Mouse (Mus musculus): ENCODE measurements at regions not wholly inside any gene's neighbourhood (a gene's known extent, or its start where the extent isn't known, plus 50 kb on each side); places are given as distances from the start of the nearest gene placed in this dataset.

DNA sequence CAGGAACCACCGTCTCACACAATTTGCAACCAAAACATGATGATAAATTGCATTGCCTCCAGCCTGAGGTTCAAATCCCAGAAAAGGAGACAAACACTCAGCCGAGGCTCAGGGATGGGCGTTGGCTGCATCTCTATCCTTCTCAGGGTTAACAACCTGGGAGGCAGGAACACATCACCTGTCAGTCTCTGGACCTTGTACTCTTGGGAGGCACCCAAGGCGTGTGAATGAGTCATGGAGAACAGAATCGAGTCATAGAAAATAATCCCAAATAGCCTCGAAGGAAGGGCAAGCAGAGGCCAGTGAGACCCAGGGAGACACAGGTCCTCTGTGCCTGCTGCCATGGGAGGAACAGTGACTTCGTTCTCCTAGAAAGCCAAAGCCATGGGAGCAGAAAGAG is 121.0 kb upstream of the Lnx1 start:
- Histone ChIP-seq H3K27me3 (ENCODE audit: control insufficient read depth, insufficient read depth, low read length) (no peaks in the 10 kb centered on the region), H3K4me1 (ENCODE audit: control insufficient read depth, insufficient read depth, low read length) (no peaks in the 10 kb centered on the region), H3K27ac (ENCODE audit: insufficient read depth, low read length) (no peak overlapping the region), H3K4me3 (replicated peaks; ENCODE audit: insufficient read depth, low read depth, low read length) (no peak overlapping the region)
- no peak for TF ChIP-seq CTCF (IDR thresholded peaks at IDR 0.05; ENCODE audit: borderline replicate concordance, insufficient read depth, low read depth, low read length)
- TF ChIP-seq POLR2A (IDR thresholded peaks at IDR 0.05; ENCODE audit: borderline replicate concordance, insufficient read depth, low read length): no peak
- WGBS: 88% methylated on average over 7 of the region's 7 CpGs
- DNase-seq: no peak

DNA sequence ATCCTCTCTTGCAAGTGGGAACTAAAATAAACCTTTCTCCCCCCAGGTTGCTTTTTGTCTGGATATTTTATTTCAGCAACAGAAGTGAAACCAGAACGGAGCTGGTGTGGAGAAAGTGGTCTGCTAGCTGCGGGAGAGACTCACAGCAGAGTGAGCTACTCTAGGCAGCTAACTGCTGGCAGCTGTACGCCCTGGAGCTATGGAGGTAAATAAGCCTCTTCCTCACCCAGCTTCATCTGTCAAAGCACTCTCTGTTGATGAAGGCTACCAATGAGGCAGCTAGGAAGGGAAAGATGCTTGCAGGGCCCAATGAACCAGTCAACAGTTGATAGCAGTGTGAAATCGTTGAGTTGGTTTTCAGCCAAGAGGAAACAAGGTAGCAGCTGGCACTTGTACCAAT is 119.3 kb upstream of the Lnx1 start:
- Histone ChIP-seq H3K4me3 (replicated peaks; ENCODE audit: insufficient read depth, low read depth, low read length) (no peak overlapping the region), H3K27ac (ENCODE audit: insufficient read depth, low read length) (no peak overlapping the region), H3K4me1 (ENCODE audit: control insufficient read depth, insufficient read depth, low read length) (no peaks in the 10 kb centered on the region), H3K27me3 (ENCODE audit: control insufficient read depth, insufficient read depth, low read length) (no peaks in the 10 kb centered on the region)
- no peak for TF ChIP-seq POLR2A (IDR thresholded peaks at IDR 0.05; ENCODE audit: borderline replicate concordance, insufficient read depth, low read length)
- no peak for TF ChIP-seq CTCF (IDR thresholded peaks at IDR 0.05; ENCODE audit: borderline replicate concordance, insufficient read depth, low read depth, low read length)
- 30% methylated on average over 4 of the region's 4 CpGs for WGBS
- DNase-seq: peak in 1 of 2 experiments; percentile 3

DNA sequence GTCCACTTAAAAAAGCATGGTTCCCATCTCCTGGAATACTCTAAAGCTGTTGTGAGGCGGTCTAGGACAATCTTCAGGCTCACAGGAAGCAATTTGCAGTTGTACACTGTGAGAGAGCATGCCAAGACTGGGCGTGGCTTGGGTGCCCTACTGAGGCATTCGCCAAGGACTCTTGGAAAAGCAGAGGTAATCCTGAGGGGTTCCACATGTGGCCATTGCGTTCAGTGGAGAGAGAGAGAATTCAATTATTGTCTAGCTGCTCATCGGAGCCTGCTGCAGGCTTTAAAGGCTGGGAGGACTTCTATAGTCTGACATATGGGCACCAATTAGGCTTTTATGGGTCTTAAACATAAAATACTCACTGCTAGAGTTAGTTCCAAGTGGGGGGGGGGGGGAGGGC is 113.8 kb upstream of the Lnx1 start:
- no peaks in the 10 kb centered on the region; the same call in 1 of the 2 replicates for H3K27me3 ChIP-seq (ENCODE audit: control insufficient read depth, insufficient read depth, low read length)
- H3K27ac ChIP-seq (ENCODE audit: insufficient read depth, low read length): no peak overlapping the region
- DNase-seq: no peak
- no peak for TF ChIP-seq POLR2A (IDR thresholded peaks at IDR 0.05; ENCODE audit: borderline replicate concordance, insufficient read depth, low read length)
- no peak for TF ChIP-seq CTCF (IDR thresholded peaks at IDR 0.05; ENCODE audit: borderline replicate concordance, insufficient read depth, low read depth, low read length)
- H3K4me1 ChIP-seq (ENCODE audit: control insufficient read depth, insufficient read depth, low read length): no peaks in the 10 kb centered on the region
- WGBS: 35% methylated on average over 5 of the region's 5 CpGs
- no peak overlapping the region for H3K4me3 ChIP-seq (replicated peaks; ENCODE audit: insufficient read depth, low read depth, low read length)

DNA sequence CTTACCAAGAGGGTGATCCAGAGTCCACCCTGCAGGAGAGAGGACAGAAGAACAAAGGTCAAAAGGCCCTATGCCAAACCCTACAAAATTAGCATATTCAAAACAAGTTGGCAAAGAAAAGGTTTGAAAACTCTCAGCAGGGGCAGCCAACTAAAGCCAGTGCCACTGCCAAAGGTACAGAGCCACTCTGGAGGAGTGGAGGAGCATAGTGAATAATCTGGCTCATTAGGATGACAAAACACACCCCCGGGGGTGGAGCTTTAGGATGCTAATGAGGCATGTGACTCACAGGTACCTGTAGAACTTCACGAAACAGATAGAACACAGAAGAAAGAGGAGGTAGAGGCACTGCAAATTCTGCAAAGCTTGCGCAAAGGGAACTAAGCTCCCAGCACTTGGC is 110.7 kb upstream of the Lnx1 start:
- peak in 1 of 2 experiments; percentile 28 for DNase-seq
- Histone ChIP-seq H3K4me3 (replicated peaks; ENCODE audit: insufficient read depth, low read depth, low read length) (no peak overlapping the region), H3K4me1 (ENCODE audit: control insufficient read depth, insufficient read depth, low read length) (no peaks in the 10 kb centered on the region), H3K27me3 (ENCODE audit: control insufficient read depth, insufficient read depth, low read length) (no peaks in the 10 kb centered on the region; the same call in 1 of the 2 replicates), H3K27ac (ENCODE audit: insufficient read depth, low read length) (no peak overlapping the region)
- 19% methylated on average over 3 of the region's 3 CpGs for WGBS
- TF ChIP-seq POLR2A (IDR thresholded peaks at IDR 0.05; ENCODE audit: borderline replicate concordance, insufficient read depth, low read length) (no peak), CTCF (IDR thresholded peaks at IDR 0.05; ENCODE audit: borderline replicate concordance, insufficient read depth, low read depth, low read length) (no peak)

DNA sequence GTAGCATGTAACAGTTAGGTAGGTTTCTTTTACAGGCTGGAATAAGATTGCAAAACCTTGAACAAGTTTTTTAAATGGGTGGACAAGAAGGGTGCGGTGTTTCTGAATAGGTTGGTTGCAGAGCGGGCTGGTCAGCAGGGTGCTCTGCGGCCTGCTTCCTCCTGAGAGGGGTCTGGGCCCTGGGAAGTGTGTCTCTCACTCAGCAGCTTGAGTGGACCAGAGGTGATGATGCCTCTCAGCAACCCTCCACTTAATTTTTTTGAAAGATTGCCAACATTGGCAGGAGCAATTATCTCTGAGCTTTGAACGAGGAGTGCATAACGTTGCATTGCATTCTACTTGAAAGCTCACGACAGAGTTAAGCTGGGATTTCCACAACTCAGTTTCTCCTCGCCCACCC is 108.3 kb upstream of the Lnx1 start:
- Histone ChIP-seq H3K27me3 (ENCODE audit: control insufficient read depth, insufficient read depth, low read length) (no peaks in the 10 kb centered on the region; the same call in 1 of the 2 replicates), H3K27ac (ENCODE audit: insufficient read depth, low read length) (no peak overlapping the region), H3K4me3 (replicated peaks; ENCODE audit: insufficient read depth, low read depth, low read length) (no peak overlapping the region), H3K4me1 (ENCODE audit: control insufficient read depth, insufficient read depth, low read length) (no peaks in the 10 kb centered on the region)
- TF ChIP-seq CTCF (IDR thresholded peaks at IDR 0.05; ENCODE audit: borderline replicate concordance, insufficient read depth, low read depth, low read length): no peak
- no peak for TF ChIP-seq POLR2A (IDR thresholded peaks at IDR 0.05; ENCODE audit: borderline replicate concordance, insufficient read depth, low read length)
- WGBS: 63% methylated on average over 7 of the region's 7 CpGs
- no peak for DNase-seq

DNA sequence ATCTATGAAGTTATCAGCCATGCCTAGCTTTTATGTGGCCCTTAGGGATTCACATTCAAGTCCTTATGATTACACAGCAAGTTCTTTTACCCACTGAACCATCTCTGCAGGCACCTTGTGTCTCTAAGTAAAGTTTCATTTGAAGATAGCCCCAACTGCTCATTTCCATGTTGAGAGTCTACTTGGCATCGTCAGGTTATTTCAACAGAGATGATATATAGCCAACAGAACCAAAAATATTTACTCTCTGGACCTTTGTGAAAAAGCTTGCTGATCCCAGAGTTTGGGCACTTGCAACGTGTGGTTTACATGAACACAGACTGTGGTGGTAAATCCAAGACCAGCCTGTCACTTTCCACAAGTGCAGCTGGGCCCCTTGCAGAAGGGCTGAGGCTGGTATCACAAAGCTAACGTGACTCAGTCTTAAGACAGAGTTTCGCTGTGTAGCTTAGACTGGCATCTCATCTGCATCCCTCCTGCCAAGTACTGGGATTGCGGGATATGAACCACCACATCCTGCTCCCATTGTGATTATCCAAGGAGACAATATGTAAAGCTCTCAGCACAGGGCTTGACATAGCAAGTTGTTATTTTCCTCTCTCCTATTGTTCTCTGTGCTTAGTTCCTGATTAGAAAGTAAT is 105.0 kb upstream of the Lnx1 start:
- TF ChIP-seq POLR2A (IDR thresholded peaks at IDR 0.05; ENCODE audit: borderline replicate concordance, insufficient read depth, low read length) (no peak), CTCF (IDR thresholded peaks at IDR 0.05; ENCODE audit: borderline replicate concordance, insufficient read depth, low read depth, low read length) (no peak)
- DNase-seq: no peak

DNA sequence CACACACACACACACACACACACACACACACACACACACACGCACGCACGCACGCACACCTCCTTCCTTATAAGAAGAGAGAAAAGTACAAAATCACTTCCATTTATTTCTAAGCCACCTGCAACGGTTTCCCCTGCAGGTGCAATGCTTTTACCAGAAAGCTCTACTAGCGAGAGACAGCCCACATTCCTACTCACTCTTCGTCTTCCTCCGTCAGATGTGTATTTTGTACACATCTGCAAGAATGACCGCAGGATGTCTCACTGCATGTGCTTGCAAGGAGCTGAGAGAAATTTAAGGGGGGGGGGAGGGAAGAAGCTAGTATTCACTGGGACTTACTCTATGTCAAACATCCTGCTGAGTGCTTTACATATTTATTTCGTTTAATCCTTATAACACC is 99.2 kb upstream of the Lnx1 start:
- Histone ChIP-seq H3K27ac (ENCODE audit: insufficient read depth, low read length) (no peak overlapping the region), H3K4me3 (replicated peaks; ENCODE audit: insufficient read depth, low read depth, low read length) (no peak overlapping the region), H3K27me3 (ENCODE audit: control insufficient read depth, insufficient read depth, low read length) (no peaks in the 10 kb centered on the region), H3K4me1 (ENCODE audit: control insufficient read depth, insufficient read depth, low read length) (no peaks in the 10 kb centered on the region)
- no peak for DNase-seq
- no peak for TF ChIP-seq POLR2A (IDR thresholded peaks at IDR 0.05; ENCODE audit: borderline replicate concordance, insufficient read depth, low read length)
- TF ChIP-seq CTCF (IDR thresholded peaks at IDR 0.05; ENCODE audit: borderline replicate concordance, insufficient read depth, low read depth, low read length): no peak
- WGBS: 83% methylated on average over 9 of the region's 10 CpGs

More for the DNA sequence above, 105.0 kb upstream of the Lnx1 start:
- Histone ChIP-seq H3K4me3 (replicated peaks; ENCODE audit: insufficient read depth, low read depth, low read length) (no peak overlapping the region), H3K4me1 (ENCODE audit: control insufficient read depth, insufficient read depth, low read length) (no peaks in the 10 kb centered on the region), H3K27ac (ENCODE audit: insufficient read depth, low read length) (no peak overlapping the region), H3K27me3 (ENCODE audit: control insufficient read depth, insufficient read depth, low read length) (no peaks in the 10 kb centered on the region; the same call in 1 of the 2 replicates)
- 76% methylated on average over 5 of the region's 5 CpGs for WGBS

DNA sequence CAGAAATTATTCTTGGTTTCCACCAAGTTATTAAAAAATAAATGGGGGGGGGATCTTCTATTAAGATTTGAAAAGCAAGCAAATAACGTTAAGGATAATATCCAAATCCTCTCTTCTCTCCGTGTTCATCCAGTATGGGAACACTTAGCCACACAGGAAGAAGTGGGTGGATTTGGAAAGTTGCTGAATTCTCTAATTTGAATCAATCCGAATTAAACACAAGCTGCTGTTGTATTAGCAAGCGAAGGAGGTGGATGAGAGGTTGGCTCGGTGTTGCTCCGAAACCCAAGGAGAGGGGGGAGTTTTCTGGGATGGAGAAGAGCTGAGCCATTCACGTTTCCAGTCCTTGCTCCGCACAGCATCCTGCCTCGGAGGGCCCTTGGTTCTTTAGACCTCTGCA is 97.6 kb upstream of the Lnx1 start:
- Histone ChIP-seq H3K4me3 (replicated peaks; ENCODE audit: insufficient read depth, low read depth, low read length) (no peak overlapping the region), H3K27ac (ENCODE audit: insufficient read depth, low read length) (no peak overlapping the region), H3K27me3 (ENCODE audit: control insufficient read depth, insufficient read depth, low read length) (no peaks in the 10 kb centered on the region), H3K4me1 (ENCODE audit: control insufficient read depth, insufficient read depth, low read length) (no peaks in the 10 kb centered on the region)
- WGBS: 79% methylated on average over 9 of the region's 9 CpGs
- TF ChIP-seq CTCF (IDR thresholded peaks at IDR 0.05; ENCODE audit: borderline replicate concordance, insufficient read depth, low read depth, low read length): no peak
- TF ChIP-seq POLR2A (IDR thresholded peaks at IDR 0.05; ENCODE audit: borderline replicate concordance, insufficient read depth, low read length): no peak
- DNase-seq: no peak

Data from cerebellum, adult 2 months (tissue).